Mouse (Mus musculus) spleen, adult 2 months (tissue): ENCODE measurements at regions not wholly inside any gene's neighbourhood (a gene's known extent, or its start where the extent isn't known, plus 50 kb on each side); places are given as distances from the start of the nearest gene placed in this dataset.

Experiments used
- DNase-seq, 2 experiments: peaks; one replicate each; pipeline versions ENCODE4 v3.0.0 to v3.0.0-alpha.2; 2012 to 2021; ENCODE audit warnings: low spot score in 2 of 2, low read depth in 1 of 2
- H3K27ac ChIP-seq: fragments of 200-500 bp; 2 replicates; pipeline ENCODE4 v1.5.1; 2012; ENCODE audit warnings: low read length, inconsistent platforms; ENCODE audit not compliant: insufficient read depth
- H3K27me3 ChIP-seq: fragments of 200-500 bp; 2 replicates; pipeline ENCODE4 v1.6.1; 2012; ENCODE audit warnings: mild to moderate bottlenecking, moderate library complexity, low read length, inconsistent platforms; ENCODE audit not compliant: control insufficient read depth, insufficient read depth
- H3K36me3 ChIP-seq: fragments of 200-500 bp; 2 replicates; pipeline ENCODE4 v1.6.1; 2012; ENCODE audit warnings: mild to moderate bottlenecking, low read length, inconsistent platforms; ENCODE audit not compliant: control insufficient read depth, insufficient read depth
- H3K4me1 ChIP-seq: fragments of 200-500 bp; 2 replicates; pipeline ENCODE4 v1.6.1; 2011; ENCODE audit warnings: inconsistent platforms; ENCODE audit not compliant: control insufficient read depth, insufficient read depth, insufficient read length
- H3K4me3 ChIP-seq: fragments of 200-500 bp; 2 replicates; pipeline ENCODE4 v1.5.1; 2011; ENCODE audit warnings: mild to moderate bottlenecking, inconsistent platforms; ENCODE audit not compliant: insufficient read depth, insufficient read length; ENCODE audit errors: extremely low read depth
- CTCF ChIP-seq: fragments of 200-500 bp; IDR thresholded peaks from 2 replicates; pipeline ENCODE4 v1.5.1; 2011; ENCODE audit warnings: mild to moderate bottlenecking, inconsistent platforms; ENCODE audit not compliant: insufficient read depth, insufficient read length, insufficient replicate concordance; ENCODE audit errors: extremely low read depth
- POLR2A ChIP-seq: fragments of 200-500 bp; IDR thresholded peaks from 2 replicates; pipeline ENCODE4 v1.6.1; 2011; ENCODE audit warnings: low read depth, low read length, inconsistent platforms
- WGBS: fragments of 180-500 bp; shearing (Covaris S2); methylation state at CpG from one replicate; pipeline ENCODE4 v1.1.7; 2018; 5-methylcytosine and 5-hydroxymethylcytosine counted together

GRCm38 (mm10) chr14:76845706-76846105 is 190.9 kb upstream of the Ccdc122 start:
- TF ChIP-seq POLR2A (no peak), CTCF (no peak)
- WGBS: 83% methylated on average over 3 of the region's 3 CpGs
- no peak for DNase-seq
- Histone ChIP-seq H3K27me3 (no peaks in the 10 kb centered on the region), H3K4me1 (no peaks in the 10 kb centered on the region), H3K36me3 (no peaks in the 10 kb centered on the region), H3K4me3 (no peak overlapping the region), H3K27ac (no peak overlapping the region)

DNA sequence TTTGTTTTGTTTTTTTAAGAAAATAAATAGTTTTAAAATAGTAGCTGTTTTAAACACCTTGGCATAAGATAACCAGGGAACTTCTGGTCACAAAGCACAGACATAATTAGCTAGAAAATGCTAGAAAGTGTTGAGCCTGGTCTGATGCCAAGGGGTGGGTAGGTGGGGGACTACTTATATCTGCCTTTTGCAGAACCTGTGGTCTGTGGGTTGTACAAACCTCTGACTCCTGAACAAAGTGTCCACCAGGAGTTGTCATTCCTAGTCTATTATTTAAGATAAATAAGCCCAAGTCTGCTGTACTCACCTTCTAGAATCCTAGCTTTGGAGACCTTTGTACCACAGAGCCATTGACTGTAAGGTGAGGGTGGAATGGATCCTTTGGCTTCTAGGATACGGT is 191.9 kb upstream of the Ccdc122 start:
- Histone ChIP-seq H3K36me3 (no peaks in the 10 kb centered on the region), H3K4me3 (no peak overlapping the region), H3K4me1 (no peaks in the 10 kb centered on the region), H3K27me3 (no peaks in the 10 kb centered on the region), H3K27ac (no peak overlapping the region)
- TF ChIP-seq CTCF: no peak
- TF ChIP-seq POLR2A: no peak
- no peak for DNase-seq
- 81% methylated on average over 1 of the region's 1 CpGs for WGBS

GRCm38 (mm10) chr14:76837583-76838220 is 198.9 kb upstream of the Ccdc122 start:
- Histone ChIP-seq H3K27ac (no peak overlapping the region), H3K4me3 (no peak overlapping the region), H3K4me1 (no peaks in the 10 kb centered on the region), H3K27me3 (no peaks in the 10 kb centered on the region), H3K36me3 (no peaks in the 10 kb centered on the region)
- no peak for TF ChIP-seq POLR2A
- TF ChIP-seq CTCF: no peak
- 90% methylated on average over 5 of the region's 5 CpGs for WGBS
- no peak for DNase-seq

DNA sequence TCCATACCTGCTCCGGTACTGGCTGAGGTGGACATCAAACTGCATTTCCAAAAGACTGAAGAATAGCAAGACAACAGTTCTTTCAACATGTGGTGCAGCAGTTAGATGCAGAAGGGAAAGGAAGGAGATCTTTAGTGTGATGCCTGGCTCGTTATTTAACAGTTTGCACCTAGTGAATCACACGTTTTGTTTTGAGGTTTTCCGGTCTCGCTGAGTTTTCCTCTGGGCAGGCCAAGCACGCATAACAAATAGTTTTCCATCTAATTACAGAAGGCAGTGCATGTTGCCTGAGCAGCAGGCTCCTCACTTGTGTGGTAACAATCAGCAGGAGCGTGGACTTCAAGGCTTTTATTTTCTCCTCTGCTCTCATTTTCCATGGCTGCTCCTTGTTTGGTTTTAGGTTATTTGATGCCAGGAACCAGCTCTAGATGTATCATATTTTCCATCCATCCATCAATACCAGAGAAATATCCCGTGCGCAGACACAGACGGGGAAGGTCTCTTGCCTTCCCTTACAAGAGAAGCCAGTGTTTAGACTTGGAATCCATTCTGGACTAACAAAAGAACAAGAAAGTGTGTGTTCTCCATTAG is 199.6 kb upstream of the Ccdc122 start:
- H3K4me3 ChIP-seq: no peak overlapping the region
- no peak overlapping the region for H3K27ac ChIP-seq

DNA sequence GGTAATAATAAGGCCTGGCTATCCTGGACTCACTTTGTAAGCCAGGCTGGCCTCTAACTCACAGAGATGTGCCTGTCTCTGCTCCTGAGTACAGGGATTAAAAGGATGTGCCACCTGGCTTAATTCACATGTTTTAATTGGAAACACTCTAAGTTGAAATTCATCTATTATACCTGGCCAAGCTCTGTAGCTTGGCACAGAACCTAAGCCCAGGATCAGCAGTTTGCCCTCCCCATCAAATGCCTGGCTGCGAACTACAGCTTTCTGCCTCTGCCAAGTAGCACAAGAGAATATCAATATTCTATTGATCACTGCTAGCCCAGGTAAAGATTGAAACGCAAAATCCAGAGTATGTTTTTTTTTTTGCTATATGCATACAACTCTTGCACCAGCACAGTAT is 200.3 kb upstream of the Ccdc122 start:
- WGBS: 94% methylated on average over 2 of the region's 2 CpGs
- no peak for DNase-seq

More for the DNA sequence above, 199.6 kb upstream of the Ccdc122 start:
- WGBS: 73% methylated on average over 10 of the region's 10 CpGs
- Histone ChIP-seq H3K27me3 (no peaks in the 10 kb centered on the region), H3K36me3 (no peaks in the 10 kb centered on the region), H3K4me1 (no peaks in the 10 kb centered on the region)
- no peak for DNase-seq
- no peak for TF ChIP-seq POLR2A
- no peak for TF ChIP-seq CTCF

GRCm38 (mm10) chr14:76834084-76834483 is 202.5 kb upstream of the Ccdc122 start:
- H3K27ac ChIP-seq: no peak overlapping the region
- H3K4me3 ChIP-seq: no peak overlapping the region
- no peaks in the 10 kb centered on the region for H3K4me1 ChIP-seq
- no peaks in the 10 kb centered on the region for H3K27me3 ChIP-seq
- TF ChIP-seq CTCF: no peak
- TF ChIP-seq POLR2A: no peak
- no peaks in the 10 kb centered on the region for H3K36me3 ChIP-seq
- 84% methylated on average over 6 of the region's 6 CpGs for WGBS
- no peak for DNase-seq

More for the DNA sequence above, 200.3 kb upstream of the Ccdc122 start:
- Histone ChIP-seq H3K36me3 (no peaks in the 10 kb centered on the region), H3K4me1 (no peaks in the 10 kb centered on the region), H3K4me3 (no peak overlapping the region), H3K27me3 (no peaks in the 10 kb centered on the region), H3K27ac (no peak overlapping the region)
- TF ChIP-seq POLR2A (no peak), CTCF (no peak)

DNA sequence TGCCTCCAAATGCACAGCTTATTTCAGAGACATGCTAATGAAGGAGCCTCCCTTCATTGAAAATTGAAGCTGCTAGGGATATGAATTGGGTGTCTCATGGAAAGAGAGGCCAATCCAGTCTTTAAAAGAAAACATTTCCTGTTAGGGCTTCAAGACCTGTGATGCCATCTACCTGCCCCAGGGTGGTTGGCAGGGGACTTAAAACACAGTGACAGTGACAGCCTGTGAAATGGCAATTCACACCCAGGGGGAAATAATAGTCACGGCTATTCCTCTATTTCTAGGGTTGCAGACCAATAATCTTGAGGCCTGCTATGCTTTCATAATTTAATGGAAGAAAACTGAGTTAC is 207.4 kb upstream of the Ccdc122 start:
- Histone ChIP-seq H3K36me3 (no peaks in the 10 kb centered on the region), H3K27me3 (no peaks in the 10 kb centered on the region), H3K27ac (no peak overlapping the region), H3K4me1 (no peaks in the 10 kb centered on the region), H3K4me3 (no peak overlapping the region)
- TF ChIP-seq CTCF (no peak), POLR2A (no peak)
- DNase-seq: no peak
- WGBS: 80% methylated on average over 1 of the region's 1 CpGs
